Mouse (Mus musculus): Measurements from ENCODE around the gene Nod1.

DNA sequence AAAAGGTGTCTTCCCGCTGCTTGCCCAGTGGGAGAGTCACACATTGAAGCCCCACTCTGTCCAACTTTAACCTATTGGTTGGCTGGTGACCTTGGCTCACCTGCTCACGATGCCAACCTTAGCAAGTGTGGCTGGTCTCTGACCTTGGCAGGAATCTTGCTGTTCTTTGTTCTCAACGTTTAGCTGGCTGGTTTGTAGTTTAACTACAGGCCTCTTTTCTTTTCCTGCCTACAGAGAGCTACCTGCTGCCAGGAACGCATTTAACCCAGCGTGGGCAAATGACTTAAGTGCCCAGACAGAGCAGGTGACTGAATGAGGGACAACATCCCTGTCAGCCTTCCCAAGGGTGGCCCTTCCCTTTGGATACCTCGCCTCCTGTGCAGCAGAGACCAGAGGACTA, 25.3 kb upstream of the Nod1 start:
- TF ChIP-seq POLR2A (IDR thresholded peaks at IDR 0.05; ENCODE audit: control insufficient read depth, extremely low read depth, insufficient read depth, low read length, poor library complexity) (no peak), CTCF (IDR thresholded peaks at IDR 0.05; ENCODE audit: borderline replicate concordance, control insufficient read depth, extremely low read depth, insufficient read depth, low read length, poor library complexity) (no peak)

All from thymus, adult 2 months (tissue).